Mouse (Mus musculus): ENCODE data around the gene Tspan18. TPM values are rescaled to one million over a fixed set of nuclear protein-coding genes. Genes with fewer than 3 reads are reported as not detected.

Tspan18 gene
- total and polyA plus RNA-seq, 2 experiments = 0.55 to 2.4 TPM

DNA sequence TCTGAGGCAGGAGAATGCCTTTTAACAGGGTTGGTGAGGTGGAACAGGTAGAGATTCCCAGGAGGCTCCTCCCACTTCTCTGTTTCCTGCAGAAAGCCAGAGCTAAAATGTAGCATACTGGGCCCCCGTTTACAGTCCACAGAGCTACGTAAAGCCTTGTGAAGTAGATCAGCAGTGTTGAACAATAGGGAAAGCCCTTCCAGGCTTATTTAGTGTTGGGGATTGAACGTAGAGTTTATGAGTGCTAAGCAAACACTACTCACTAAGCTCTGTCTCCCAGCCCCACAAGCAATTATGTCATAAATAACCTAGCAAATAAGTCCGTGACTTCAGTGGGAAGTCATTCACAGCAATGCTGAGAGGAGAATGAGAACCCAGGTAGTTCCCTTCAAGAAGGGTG is 76.7 kb downstream of the Tspan18 start:
- 58% methylated on average over 4 of the region's 4 CpGs for WGBS
- TF ChIP-seq CTCF (IDR thresholded peaks at IDR 0.05; ENCODE audit: low read depth, low read length) (no peak), POLR2A (IDR thresholded peaks at IDR 0.05; ENCODE audit: extremely low read depth, insufficient read depth, low read length) (no peak)
- H3K79me2 ChIP-seq (ENCODE audit: control insufficient read depth, insufficient read depth, low read length) = no peaks in the 10 kb centered on the region
- H3K4me1 ChIP-seq (ENCODE audit: control insufficient read depth, insufficient read depth, low read length) = no peaks in the 10 kb centered on the region
- no peak overlapping the region for H3K9ac ChIP-seq (ENCODE audit: low read depth, low read length)
- no peaks in the 10 kb centered on the region for H3K27me3 ChIP-seq (ENCODE audit: control insufficient read depth, insufficient read depth, low read length)
- H3K4me3 ChIP-seq (ENCODE audit: insufficient read depth, low read depth, low read length) = no peak overlapping the region
- H3K36me3 ChIP-seq (ENCODE audit: control insufficient read depth, insufficient read depth, low read length) = no peaks in the 10 kb centered on the region
- H3K27ac ChIP-seq (replicated peaks; ENCODE audit: insufficient read depth, low read depth, low read length) = no peak overlapping the region
- DNase-seq (ENCODE audit: extremely low read depth, low read depth, low spot score) = no peak

DNA sequence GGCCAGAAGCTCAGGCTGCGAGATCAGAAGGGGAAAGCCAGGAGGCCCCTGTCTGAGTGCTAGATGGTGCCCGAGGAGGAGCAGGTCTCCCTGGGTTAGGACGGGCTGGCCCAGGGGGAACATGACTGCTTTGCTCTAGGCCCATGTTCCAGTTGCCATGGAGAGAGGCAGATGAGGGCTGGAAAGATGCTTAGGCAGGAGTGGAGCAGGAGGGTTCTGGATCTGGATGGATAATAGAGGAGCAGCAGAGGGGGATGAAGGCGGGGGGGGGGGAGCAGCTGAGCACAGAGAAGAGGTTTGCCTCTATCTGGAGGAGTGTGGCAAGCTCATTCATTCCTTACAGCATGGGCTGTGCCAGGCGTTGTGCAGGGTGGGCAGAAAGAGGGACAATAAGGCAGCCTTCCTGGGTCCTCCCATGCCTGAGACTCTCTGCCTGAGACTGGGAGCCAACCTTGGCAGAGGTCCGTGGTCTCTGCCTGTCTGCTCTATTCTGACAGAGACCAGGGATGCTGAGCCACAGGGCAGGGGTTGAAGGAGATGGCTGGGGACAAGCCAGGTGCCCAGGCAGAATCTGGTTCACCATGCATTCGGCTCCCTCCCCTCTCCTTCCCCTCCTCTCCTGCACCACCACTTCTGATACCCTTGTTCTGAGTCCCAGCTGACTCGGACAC is 77.4 kb downstream of the Tspan18 start:
- DNase-seq (ENCODE audit: extremely low read depth, low read depth, low spot score) = no peak
- WGBS = 78% methylated on average over 8 of the region's 8 CpGs
- H3K4me1 ChIP-seq (ENCODE audit: control insufficient read depth, insufficient read depth, low read length) = no peaks in the 10 kb centered on the region
- H3K4me3 ChIP-seq (ENCODE audit: insufficient read depth, low read depth, low read length) = no peak overlapping the region
- no peaks in the 10 kb centered on the region for H3K27me3 ChIP-seq (ENCODE audit: control insufficient read depth, insufficient read depth, low read length)
- H3K27ac ChIP-seq (replicated peaks; ENCODE audit: insufficient read depth, low read depth, low read length) = no peak overlapping the region
- no peaks in the 10 kb centered on the region for H3K36me3 ChIP-seq (ENCODE audit: control insufficient read depth, insufficient read depth, low read length)
- no peak for TF ChIP-seq CTCF (IDR thresholded peaks at IDR 0.05; ENCODE audit: low read depth, low read length)
- no peak for TF ChIP-seq POLR2A (IDR thresholded peaks at IDR 0.05; ENCODE audit: extremely low read depth, insufficient read depth, low read length)
- no peaks in the 10 kb centered on the region for H3K79me2 ChIP-seq (ENCODE audit: control insufficient read depth, insufficient read depth, low read length)
- H3K9ac ChIP-seq (ENCODE audit: low read depth, low read length) = no peak overlapping the region

DNA sequence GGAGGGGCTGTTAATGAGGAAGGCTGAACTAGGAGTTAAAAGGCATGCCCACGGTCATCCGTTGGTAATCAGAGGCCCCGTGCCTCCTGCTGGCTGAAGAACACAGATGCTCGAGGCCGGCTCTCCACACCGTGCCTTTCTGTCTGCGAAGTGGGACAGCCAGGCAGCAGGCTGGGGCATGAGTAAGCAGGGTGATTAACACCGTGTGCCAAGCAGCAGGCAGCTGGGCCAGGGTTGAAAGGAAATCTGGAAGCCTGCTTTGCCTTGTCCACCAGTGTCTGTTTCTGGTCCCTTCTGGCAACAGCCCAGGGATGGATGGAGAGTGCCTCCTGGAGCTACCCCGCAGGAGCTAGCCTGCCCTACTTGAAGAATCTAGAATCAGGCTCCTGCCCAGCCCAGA is 81.9 kb downstream of the Tspan18 start:
- no peak overlapping the region for H3K9ac ChIP-seq (ENCODE audit: low read depth, low read length)
- H3K4me1 ChIP-seq (ENCODE audit: control insufficient read depth, insufficient read depth, low read length) = no peaks in the 10 kb centered on the region
- 76% methylated on average over 9 of the region's 9 CpGs for WGBS
- H3K27ac ChIP-seq (replicated peaks; ENCODE audit: insufficient read depth, low read depth, low read length) = no peak overlapping the region
- no peak for DNase-seq (ENCODE audit: extremely low read depth, low read depth, low spot score)
- TF ChIP-seq CTCF (IDR thresholded peaks at IDR 0.05; ENCODE audit: low read depth, low read length) = no peak
- no peak for TF ChIP-seq POLR2A (IDR thresholded peaks at IDR 0.05; ENCODE audit: extremely low read depth, insufficient read depth, low read length)
- H3K79me2 ChIP-seq (ENCODE audit: control insufficient read depth, insufficient read depth, low read length) = no peaks in the 10 kb centered on the region
- H3K4me3 ChIP-seq (ENCODE audit: insufficient read depth, low read depth, low read length) = no peak overlapping the region
- no peaks in the 10 kb centered on the region for H3K27me3 ChIP-seq (ENCODE audit: control insufficient read depth, insufficient read depth, low read length)
- H3K36me3 ChIP-seq (ENCODE audit: control insufficient read depth, insufficient read depth, low read length) = no peaks in the 10 kb centered on the region

- TF ChIP-seq CTCF (IDR thresholded peaks at IDR 0.05; ENCODE audit: low read depth, low read length) (no peak), POLR2A (IDR thresholded peaks at IDR 0.05; ENCODE audit: extremely low read depth, insufficient read depth, low read length) (no peak)
- no peaks in the 10 kb centered on the region for H3K79me2 ChIP-seq (ENCODE audit: control insufficient read depth, insufficient read depth, low read length)
- H3K36me3 ChIP-seq (ENCODE audit: control insufficient read depth, insufficient read depth, low read length) = no peaks in the 10 kb centered on the region
- no peak for DNase-seq (ENCODE audit: extremely low read depth, low read depth, low spot score)
- no peak overlapping the region for H3K27ac ChIP-seq (replicated peaks; ENCODE audit: insufficient read depth, low read depth, low read length)
- 89% methylated on average over 7 of the region's 7 CpGs for WGBS
- H3K9ac ChIP-seq (ENCODE audit: low read depth, low read length) = no peak overlapping the region
- no peaks in the 10 kb centered on the region for H3K27me3 ChIP-seq (ENCODE audit: control insufficient read depth, insufficient read depth, low read length)
- no peak overlapping the region for H3K4me3 ChIP-seq (ENCODE audit: insufficient read depth, low read depth, low read length)
- H3K4me1 ChIP-seq (ENCODE audit: control insufficient read depth, insufficient read depth, low read length) = no peaks in the 10 kb centered on the region
Observed at GRCm38 (mm10) chr2:93250611-93251010, 83.7 kb downstream of the Tspan18 start.

GRCm38 (mm10) chr2:93249058-93249457 is 85.2 kb downstream of the Tspan18 start:
- Histone ChIP-seq H3K27ac (replicated peaks; ENCODE audit: insufficient read depth, low read depth, low read length) (no peak overlapping the region), H3K4me3 (ENCODE audit: insufficient read depth, low read depth, low read length) (no peak overlapping the region), H3K36me3 (ENCODE audit: control insufficient read depth, insufficient read depth, low read length) (no peaks in the 10 kb centered on the region), H3K27me3 (ENCODE audit: control insufficient read depth, insufficient read depth, low read length) (no peaks in the 10 kb centered on the region), H3K79me2 (ENCODE audit: control insufficient read depth, insufficient read depth, low read length) (no peaks in the 10 kb centered on the region), H3K4me1 (ENCODE audit: control insufficient read depth, insufficient read depth, low read length) (no peaks in the 10 kb centered on the region), H3K9ac (ENCODE audit: low read depth, low read length) (no peak overlapping the region)
- TF ChIP-seq POLR2A (IDR thresholded peaks at IDR 0.05; ENCODE audit: extremely low read depth, insufficient read depth, low read length) (no peak), CTCF (IDR thresholded peaks at IDR 0.05; ENCODE audit: low read depth, low read length) (no peak)
- 60% methylated on average over 6 of the region's 6 CpGs for WGBS
- DNase-seq (ENCODE audit: extremely low read depth, low read depth, low spot score) = no peak

GRCm38 (mm10) chr2:93244090-93244443 is 90.2 kb downstream of the Tspan18 start:
- Histone ChIP-seq H3K4me1 (ENCODE audit: control insufficient read depth, insufficient read depth, low read length) (no peaks in the 10 kb centered on the region), H3K4me3 (ENCODE audit: insufficient read depth, low read depth, low read length) (no peak overlapping the region), H3K27ac (replicated peaks; ENCODE audit: insufficient read depth, low read depth, low read length) (no peak overlapping the region), H3K36me3 (ENCODE audit: control insufficient read depth, insufficient read depth, low read length) (no peaks in the 10 kb centered on the region), H3K79me2 (ENCODE audit: control insufficient read depth, insufficient read depth, low read length) (no peaks in the 10 kb centered on the region), H3K27me3 (ENCODE audit: control insufficient read depth, insufficient read depth, low read length) (no peaks in the 10 kb centered on the region), H3K9ac (ENCODE audit: low read depth, low read length) (no peak overlapping the region)
- TF ChIP-seq POLR2A (IDR thresholded peaks at IDR 0.05; ENCODE audit: extremely low read depth, insufficient read depth, low read length) (no peak), CTCF (IDR thresholded peaks at IDR 0.05; ENCODE audit: low read depth, low read length) (no peak)
- 86% methylated on average over 8 of the region's 8 CpGs for WGBS
- DNase-seq (ENCODE audit: extremely low read depth, low read depth, low spot score) = no peak

Measured in liver, adult 2 months (tissue).